Mouse (Mus musculus): Measurements from ENCODE around the gene Pparg. TPM values are rescaled to one million over a fixed set of nuclear protein-coding genes. Genes with fewer than 3 reads are reported as not detected.

The Pparg gene
- polyA plus RNA-seq, 1 experiment from 2014 or later: 1.6 TPM

GRCm38 (mm10) chr6:115518352-115518751 lies 157.6 kb downstream of the Pparg start:
- peaks cover 8% of the 10 kb centered on the region; the same call in 1 of the 2 replicates for H3K27me3 ChIP-seq
- WGBS: 77% methylated on average over 2 of the region's 2 CpGs
- H3K4me1 ChIP-seq: peaks cover 7% of the 10 kb centered on the region; the same call in 1 of the 2 replicates
- H3K4me3 ChIP-seq: no peak overlapping the region
- no peaks in the 10 kb centered on the region for H3K9me3 ChIP-seq
- no peak overlapping the region for H3K4me2 ChIP-seq
- no peak for ATAC-seq (ENCODE audit: insufficient number of reproducible peaks, insufficient read depth, low FRiP score, low TSS enrichment, low read depth)
- no peaks in the 10 kb centered on the region for H3K36me3 ChIP-seq
- no peak overlapping the region for H3K27ac ChIP-seq
- no peak overlapping the region for H3K9ac ChIP-seq

- ATAC-seq (ENCODE audit: insufficient number of reproducible peaks, insufficient read depth, low FRiP score, low TSS enrichment, low read depth): no peak
- 64% methylated on average over 12 of the region's 12 CpGs for WGBS
- Histone ChIP-seq H3K4me2 (no peak overlapping the region), H3K9me3 (no peaks in the 10 kb centered on the region), H3K36me3 (no peaks in the 10 kb centered on the region), H3K27ac (no peak overlapping the region), H3K9ac (peak overlapping the region; percentile 8; the same call in 1 of the 2 replicates), H3K4me1 (peaks cover 7% of the 10 kb centered on the region; the same call in 1 of the 2 replicates), H3K27me3 (peaks cover 8% of the 10 kb centered on the region; the same call in 1 of the 2 replicates), H3K4me3 (no peak overlapping the region)
These were observed 158.5 kb downstream of the Pparg start for GRCm38 (mm10) chr6:115519275-115519699.

GRCm38 (mm10) chr6:115521923-115522322 lies 161.2 kb downstream of the Pparg start:
- 68% methylated on average over 1 of the region's 1 CpGs for WGBS
- H3K27me3 ChIP-seq: peaks cover 8% of the 10 kb centered on the region; the same call in 1 of the 2 replicates

GRCm38 (mm10) chr6:115522691-115523146 lies 162.0 kb downstream of the Pparg start:
- Histone ChIP-seq H3K9ac (no peak overlapping the region), H3K4me3 (no peak overlapping the region), H3K36me3 (no peaks in the 10 kb centered on the region), H3K4me2 (no peak overlapping the region), H3K27me3 (peaks cover 8% of the 10 kb centered on the region; the same call in 1 of the 2 replicates), H3K4me1 (peaks cover 7% of the 10 kb centered on the region; the same call in 1 of the 2 replicates), H3K27ac (no peak overlapping the region), H3K9me3 (no peaks in the 10 kb centered on the region)
- WGBS: 80% methylated on average over 6 of the region's 6 CpGs
- no peak for ATAC-seq (ENCODE audit: insufficient number of reproducible peaks, insufficient read depth, low FRiP score, low TSS enrichment, low read depth)

More at GRCm38 (mm10) chr6:115521923-115522322, 161.2 kb downstream of the Pparg start:
- Histone ChIP-seq H3K9me3 (no peaks in the 10 kb centered on the region), H3K9ac (no peak overlapping the region), H3K4me2 (no peak overlapping the region), H3K4me1 (peaks cover 7% of the 10 kb centered on the region; the same call in 1 of the 2 replicates), H3K27ac (no peak overlapping the region), H3K4me3 (no peak overlapping the region), H3K36me3 (no peaks in the 10 kb centered on the region)
- ATAC-seq (ENCODE audit: insufficient number of reproducible peaks, insufficient read depth, low FRiP score, low TSS enrichment, low read depth): no peak

GRCm38 (mm10) chr6:115523201-115523600 lies 162.4 kb downstream of the Pparg start:
- H3K27ac ChIP-seq: no peak overlapping the region
- no peak overlapping the region for H3K9ac ChIP-seq
- H3K4me2 ChIP-seq: no peak overlapping the region
- 60% methylated on average over 9 of the region's 9 CpGs for WGBS
- H3K36me3 ChIP-seq: no peaks in the 10 kb centered on the region
- ATAC-seq (ENCODE audit: insufficient number of reproducible peaks, insufficient read depth, low FRiP score, low TSS enrichment, low read depth): no peak
- no peaks in the 10 kb centered on the region for H3K9me3 ChIP-seq
- no peak overlapping the region for H3K4me3 ChIP-seq
- H3K4me1 ChIP-seq: peaks cover 7% of the 10 kb centered on the region; the same call in 1 of the 2 replicates
- H3K27me3 ChIP-seq: peaks cover 5% of the 10 kb centered on the region; the same call in 1 of the 2 replicates

GRCm38 (mm10) chr6:115524449-115524990 lies 163.8 kb downstream of the Pparg start:
- Histone ChIP-seq H3K4me1 (0 out of 2 replicates have a peak, but pooled peaks cover 2% of the 10 kb centered on the region), H3K9me3 (no peaks in the 10 kb centered on the region), H3K27ac (no peak overlapping the region), H3K36me3 (no peaks in the 10 kb centered on the region), H3K4me3 (no peak overlapping the region), H3K9ac (no peak overlapping the region), H3K4me2 (no peak overlapping the region), H3K27me3 (no peaks in the 10 kb centered on the region; the same call in 1 of the 2 replicates)
- 70% methylated on average over 9 of the region's 9 CpGs for WGBS
- no peak for ATAC-seq (ENCODE audit: insufficient number of reproducible peaks, insufficient read depth, low FRiP score, low TSS enrichment, low read depth)

- Histone ChIP-seq H3K9ac (no peak overlapping the region), H3K27ac (no peak overlapping the region), H3K4me1 (0 out of 2 replicates have a peak, but pooled peaks cover 3% of the 10 kb centered on the region), H3K4me2 (no peak overlapping the region), H3K27me3 (no peaks in the 10 kb centered on the region; the same call in 1 of the 2 replicates), H3K9me3 (no peaks in the 10 kb centered on the region), H3K4me3 (no peak overlapping the region), H3K36me3 (no peaks in the 10 kb centered on the region)
- ATAC-seq (ENCODE audit: insufficient number of reproducible peaks, insufficient read depth, low FRiP score, low TSS enrichment, low read depth): no peak
- 81% methylated on average over 3 of the region's 3 CpGs for WGBS
These were observed 166.7 kb downstream of the Pparg start for GRCm38 (mm10) chr6:115527418-115527817.

GRCm38 (mm10) chr6:115528372-115528771 lies 167.6 kb downstream of the Pparg start:
- no peak overlapping the region for H3K4me2 ChIP-seq
- H3K4me1 ChIP-seq: 0 out of 2 replicates have a peak, but pooled peaks cover 3% of the 10 kb centered on the region
- H3K9me3 ChIP-seq: no peaks in the 10 kb centered on the region
- WGBS: 81% methylated on average over 4 of the region's 4 CpGs
- no peak overlapping the region for H3K9ac ChIP-seq
- H3K27ac ChIP-seq: no peak overlapping the region
- no peaks in the 10 kb centered on the region for H3K36me3 ChIP-seq
- ATAC-seq (ENCODE audit: insufficient number of reproducible peaks, insufficient read depth, low FRiP score, low TSS enrichment, low read depth): no peak
- H3K27me3 ChIP-seq: no peaks in the 10 kb centered on the region; the same call in 1 of the 2 replicates
- H3K4me3 ChIP-seq: no peak overlapping the region

- no peak overlapping the region for H3K9ac ChIP-seq
- no peaks in the 10 kb centered on the region for H3K36me3 ChIP-seq
- H3K4me2 ChIP-seq: no peak overlapping the region
- H3K27me3 ChIP-seq: no peaks in the 10 kb centered on the region
- ATAC-seq (ENCODE audit: insufficient number of reproducible peaks, insufficient read depth, low FRiP score, low TSS enrichment, low read depth): no peak
- WGBS: 51% methylated on average over 7 of the region's 7 CpGs
- peaks cover 8% of the 10 kb centered on the region for H3K4me1 ChIP-seq
- no peak overlapping the region for H3K4me3 ChIP-seq
- no peaks in the 10 kb centered on the region for H3K9me3 ChIP-seq
- no peak overlapping the region for H3K27ac ChIP-seq
These were observed 173.9 kb downstream of the Pparg start for GRCm38 (mm10) chr6:115534617-115535016.

GRCm38 (mm10) chr6:115536169-115536568 lies 175.4 kb downstream of the Pparg start:
- H3K9ac ChIP-seq: no peak overlapping the region
- no peaks in the 10 kb centered on the region for H3K27me3 ChIP-seq
- H3K4me1 ChIP-seq: peaks cover 8% of the 10 kb centered on the region
- no peak overlapping the region for H3K4me2 ChIP-seq
- no peak for ATAC-seq (ENCODE audit: insufficient number of reproducible peaks, insufficient read depth, low FRiP score, low TSS enrichment, low read depth)
- H3K36me3 ChIP-seq: no peaks in the 10 kb centered on the region
- 80% methylated on average over 4 of the region's 4 CpGs for WGBS
- no peak overlapping the region for H3K27ac ChIP-seq
- H3K4me3 ChIP-seq: no peak overlapping the region
- H3K9me3 ChIP-seq: no peaks in the 10 kb centered on the region

- peaks cover 8% of the 10 kb centered on the region for H3K4me1 ChIP-seq
- no peaks in the 10 kb centered on the region for H3K9me3 ChIP-seq
- peak overlapping the region; percentile 29 for H3K4me3 ChIP-seq
- 17% methylated on average over 26 of the region's 26 CpGs for WGBS
- ATAC-seq (ENCODE audit: insufficient number of reproducible peaks, insufficient read depth, low FRiP score, low TSS enrichment, low read depth): peak; percentile 80
- H3K4me2 ChIP-seq: peak overlapping the region; percentile 60
- H3K27ac ChIP-seq: no peak overlapping the region
- H3K9ac ChIP-seq: peak overlapping the region; percentile 70
- H3K36me3 ChIP-seq: no peaks in the 10 kb centered on the region
- H3K27me3 ChIP-seq: no peaks in the 10 kb centered on the region
These were observed 178.1 kb downstream of the Pparg start for GRCm38 (mm10) chr6:115538645-115539429.

Data from embryonic facial prominence, embryonic 13.5 days (tissue).